Mouse (Mus musculus): ENCODE data around the gene Bhlhe40.

GRCm38 (mm10) chr6:108674221-108674620, 13.8 kb downstream of the Bhlhe40 start:
- TF ChIP-seq CTCF (IDR thresholded peaks at IDR 0.05 in 2 of 3, conservative IDR thresholded peaks at IDR 0.05 in 1 of 3; ENCODE audit: control insufficient read depth in 1 of 3, insufficient read depth in 1 of 3, low read depth in 2 of 3, low read length in 3 of 3, poor library complexity in 1 of 3, severe bottlenecking in 1 of 3) (no peak), ETS1 (IDR thresholded peaks at IDR 0.05; ENCODE audit: low read depth, low read length) (no peak), MAX (IDR thresholded peaks at IDR 0.05; ENCODE audit: low read length) (no peak), SMC3 (IDR thresholded peaks at IDR 0.05; ENCODE audit: low read depth, low read length) (no peak), USF1 (IDR thresholded peaks at IDR 0.05; ENCODE audit: low read depth, low read length) (no peak), BHLHE40 (IDR thresholded peaks at IDR 0.05; ENCODE audit: borderline replicate concordance, low read depth, low read length) (no peak), NRF1 (IDR thresholded peaks at IDR 0.05; ENCODE audit: insufficient read depth, low read depth, low read length, poor library complexity, severe bottlenecking) (no peak), MYB (IDR thresholded peaks at IDR 0.05; ENCODE audit: low read depth, low read length) (no peak), GATA1 (IDR thresholded peaks at IDR 0.05; ENCODE audit: low read depth, low read length) (no peak), POLR2A (IDR thresholded peaks at IDR 0.05; ENCODE audit: control insufficient read depth in 1 of 2, insufficient read depth in 1 of 2, low read depth in 1 of 2, low read length in 2 of 2, poor library complexity in 1 of 2) (no peak), MYC (IDR thresholded peaks at IDR 0.05; ENCODE audit: low read depth, low read length) (no peak), E2F4 (IDR thresholded peaks at IDR 0.05; ENCODE audit: borderline replicate concordance, low read depth, low read length) (no peak), UBTF (IDR thresholded peaks at IDR 0.05; ENCODE audit: borderline replicate concordance, insufficient read depth, low read depth, low read length) (no peak), TCF12 (IDR thresholded peaks at IDR 0.05; ENCODE audit: low read depth, low read length) (no peak)
